Mouse (Mus musculus) midbrain, postnatal 0 days (tissue): Measurements from ENCODE around the gene Map4k4. TPM values are rescaled to one million over a fixed set of nuclear protein-coding genes. Genes with fewer than 3 reads are reported as not detected.

Experiments used
- ATAC-seq: fragments of 200-750 bp; cut with Nextera tagmentation; 2 replicates; pipeline ENCODE4 v1.8.0; 2017; ENCODE audit warnings: moderate number of reproducible peaks, mild to moderate bottlenecking, moderate TSS enrichment, moderate library complexity; ENCODE audit not compliant: low FRiP score
- DNase-seq: peaks from one replicate; pipeline ENCODE4 v3.0.0-alpha.2; 2015; ENCODE audit warnings: low spot score
- H3K27ac ChIP-seq: fragments of 300-500 bp; sonication (generic); 2 replicates; pipeline ENCODE4 v1.5.1; 2014; ENCODE audit warnings: low read depth, mild to moderate bottlenecking, low read length, mixed read lengths
- H3K27me3 ChIP-seq: fragments of 300-500 bp; sonication (generic); 2 replicates; pipeline ENCODE4 v1.6.1; 2014; ENCODE audit warnings: low read length, control low read depth, mixed read lengths; ENCODE audit not compliant: insufficient read depth
- H3K36me3 ChIP-seq: fragments of 300-500 bp; sonication (generic); 2 replicates; pipeline ENCODE4 v1.6.1; 2014; ENCODE audit warnings: low read length, control low read depth, mixed read lengths; ENCODE audit not compliant: insufficient read depth
- H3K4me1 ChIP-seq: fragments of 300-500 bp; sonication (generic); 2 replicates; pipeline ENCODE4 v1.6.1; 2014; ENCODE audit warnings: mild to moderate bottlenecking, control low read depth, antibody characterized with exemption, low read length, mixed read lengths; ENCODE audit not compliant: insufficient read depth
- H3K4me2 ChIP-seq: fragments of 300-500 bp; sonication (generic); 2 replicates; pipeline ENCODE4 v1.6.1; 2014; ENCODE audit warnings: low read depth, mild to moderate bottlenecking, low read length, mixed read lengths; ENCODE audit not compliant: poor library complexity, severe bottlenecking
- H3K4me3 ChIP-seq: fragments of 300-500 bp; sonication (generic); 2 replicates; pipeline ENCODE4 v1.5.1; 2014; ENCODE audit warnings: low read depth, mild to moderate bottlenecking, low read length, moderate library complexity
- H3K9ac ChIP-seq: fragments of 300-500 bp; sonication (generic); replicated peaks from 2 replicates; pipeline ENCODE4 v1.6.1; 2014; ENCODE audit warnings: mild to moderate bottlenecking, low read length, moderate library complexity, mixed read lengths; ENCODE audit not compliant: poor library complexity, severe bottlenecking
- H3K9me3 ChIP-seq: fragments of 300-500 bp; sonication (generic); 2 replicates; pipeline ENCODE4 v1.6.1; 2016; ENCODE audit warnings: low read length, control low read depth
- CTCF ChIP-seq: IDR thresholded peaks from 2 replicates; pipeline ENCODE4 v1.5.1; 2016; ENCODE audit warnings: antibody characterized with exemption, mild to moderate bottlenecking
- WGBS: fragments of 180-500 bp; shearing (Covaris S2); extraction: QIAGEN DNeasy Blood & Tissue Kit; methylation state at CpG from one replicate; pipeline ENCODE4 v1.1.7; 2014; 5-methylcytosine and 5-hydroxymethylcytosine counted together
- polyA plus RNA-seq: library from polyadenylated mRNA; unstranded; fragments of >200 nt; fragmentation: Nextera tagmentation; extraction: Ambion mirVana; gene quantifications from 2 replicates; pipeline ENCODE4 v1.2.1, GENCODE M21; 2015
- total RNA-seq: library from RNA; depleted of rRNA; stranded (reverse); fragments of >200 nt; gene quantifications from 2 replicates; pipeline ENCODE4 v1.2.3, GENCODE M21; 2014

Gene Map4k4
- total and polyA plus RNA-seq, 2 experiments from 2014 or later, result 30.6 to 185 TPM

- Histone ChIP-seq H3K9ac (no peak overlapping the region), H3K27me3 (no peaks in the 10 kb centered on the region), H3K4me3 (peak overlapping the region; percentile 27), H3K4me2 (peak overlapping the region; percentile 55), H3K9me3 (no peaks in the 10 kb centered on the region), H3K36me3 (no peaks in the 10 kb centered on the region; the same call in 1 of the 2 replicates), H3K27ac (peak overlapping the region; percentile 63), H3K4me1 (peaks cover 28% of the 10 kb centered on the region)
- DNase-seq, result peak; percentile 86
- TF ChIP-seq CTCF, result peak; percentile 85
- 3% methylated on average over 13 of the region's 13 CpGs for WGBS
- peak; percentile 75 for ATAC-seq
Observed at GRCm38 (mm10) chr1:39936332-39936802, 35.7 kb downstream of the Map4k4 start.

- Histone ChIP-seq H3K27ac (no peak overlapping the region), H3K4me1 (peaks cover 31% of the 10 kb centered on the region), H3K36me3 (no peaks in the 10 kb centered on the region; the same call in 1 of the 2 replicates), H3K27me3 (no peaks in the 10 kb centered on the region), H3K4me3 (no peak overlapping the region), H3K9me3 (no peaks in the 10 kb centered on the region), H3K9ac (no peak overlapping the region), H3K4me2 (no peak overlapping the region)
- DNase-seq (no peak), ATAC-seq (no peak)
- 44% methylated on average over 2 of the region's 2 CpGs for WGBS
- no peak for TF ChIP-seq CTCF
Observed at GRCm38 (mm10) chr1:39936934-39937333, 36.2 kb downstream of the Map4k4 start.

- Histone ChIP-seq H3K9me3 (no peaks in the 10 kb centered on the region), H3K36me3 (no peaks in the 10 kb centered on the region; the same call in 1 of the 2 replicates), H3K4me1 (peaks cover 32% of the 10 kb centered on the region), H3K27ac (no peak overlapping the region), H3K27me3 (no peaks in the 10 kb centered on the region), H3K9ac (no peak overlapping the region), H3K4me2 (no peak overlapping the region), H3K4me3 (no peak overlapping the region)
- WGBS, result 23% methylated on average over 4 of the region's 4 CpGs
- no peak for ATAC-seq
- no peak for TF ChIP-seq CTCF
- no peak for DNase-seq
Observed at GRCm38 (mm10) chr1:39937609-39938008, 36.9 kb downstream of the Map4k4 start.

GRCm38 (mm10) chr1:39939401-39939800 is 38.7 kb downstream of the Map4k4 start:
- DNase-seq (no peak), ATAC-seq (no peak)
- WGBS, result 73% methylated on average over 12 of the region's 12 CpGs
- no peak for TF ChIP-seq CTCF
- no peak overlapping the region for H3K4me3 ChIP-seq
- H3K9me3 ChIP-seq, result no peaks in the 10 kb centered on the region
- H3K27me3 ChIP-seq, result no peaks in the 10 kb centered on the region
- H3K9ac ChIP-seq, result no peak overlapping the region
- peaks cover 27% of the 10 kb centered on the region for H3K4me1 ChIP-seq
- no peak overlapping the region for H3K27ac ChIP-seq
- H3K4me2 ChIP-seq, result no peak overlapping the region
- no peaks in the 10 kb centered on the region for H3K36me3 ChIP-seq

GRCm38 (mm10) chr1:39940342-39940741 is 39.6 kb downstream of the Map4k4 start:
- no peak for TF ChIP-seq CTCF
- no peaks in the 10 kb centered on the region for H3K36me3 ChIP-seq
- peaks cover 26% of the 10 kb centered on the region for H3K4me1 ChIP-seq
- no peak overlapping the region for H3K4me3 ChIP-seq
- no peak for ATAC-seq
- H3K27ac ChIP-seq, result no peak overlapping the region
- no peaks in the 10 kb centered on the region for H3K9me3 ChIP-seq
- no peaks in the 10 kb centered on the region for H3K27me3 ChIP-seq
- no peak overlapping the region for H3K9ac ChIP-seq
- 95% methylated on average over 2 of the region's 2 CpGs for WGBS
- DNase-seq, result no peak
- no peak overlapping the region for H3K4me2 ChIP-seq

- no peak overlapping the region for H3K4me2 ChIP-seq
- no peaks in the 10 kb centered on the region for H3K9me3 ChIP-seq
- peak overlapping the region; percentile 78; the same call in 1 of the 2 replicates for H3K27ac ChIP-seq
- H3K27me3 ChIP-seq, result no peaks in the 10 kb centered on the region
- no peak for TF ChIP-seq CTCF
- peaks cover 23% of the 10 kb centered on the region for H3K4me1 ChIP-seq
- 63% methylated on average over 10 of the region's 10 CpGs for WGBS
- no peak overlapping the region for H3K9ac ChIP-seq
- no peak overlapping the region for H3K4me3 ChIP-seq
- no peaks in the 10 kb centered on the region for H3K36me3 ChIP-seq
- ATAC-seq, result 0 out of 2 replicates have a peak, but pooled peaks have one; percentile 42
- DNase-seq, result peak; percentile 71
Observed at GRCm38 (mm10) chr1:39941237-39942179, 40.8 kb downstream of the Map4k4 start.
